In genomic region chr15:100032546-100032945, GRCm38 (mm10) we compare ENCODE assay signal across 25 mouse cellular contexts. TPM values are rescaled to one million over a fixed set of nuclear protein-coding genes. Genes with fewer than 3 reads are reported as not detected.
DNase-seq lines count a peak whose midpoint lies in the region; ATAC-seq lines count a peak whose summit lies in the region.
"Had no signal": no experiment of that assay in that cellular context is flagged by ENCODE, and none has a peak within 500 bp of the region (broad histone marks: within the 10 kb centered on the region; RNA-seq: fewer than 3 reads in every experiment).

No protein-coding gene starts in this region.

- H3K27ac ChIP-seq in lung, embryonic 16.5 days (ENCODE audit: low read length): peak overlapping the region; percentile 59; the same call in 1 of the 2 replicates
- H3K27ac ChIP-seq: embryonic facial prominence, embryonic 12.5 days; heart, embryonic 10.5 days; hindbrain, postnatal 0 days; liver, embryonic 15.5 days; neural tube, embryonic 12.5 days had no signal

- peak; percentile 14 for DNase-seq in kidney, postnatal 10 days
- no peak for DNase-seq in kidney, postnatal 25 days
- peak; percentile 66 for DNase-seq in NIH3T3 (ENCODE audit: low read depth)
- DNase-seq in lung, postnatal 4 days: peak; percentile 56 to 58
- no peak for DNase-seq in urinary bladder, postnatal 25 days (ENCODE audit: low spot score)
- no peak for DNase-seq in thymus, postnatal 10 days (ENCODE audit: low spot score in 2 of 2)
- DNase-seq: adrenal gland, postnatal 14 days; B cell, adult 2 months; cerebellum, adult 9-11 months; kidney, adult 9 months; kidney, postnatal 36 days; liver; midbrain, embryonic 14.5 days; right cerebral cortex, postnatal 14 days; thymus, postnatal 14 days had no signal

- H3K4me1 ChIP-seq in lung, embryonic 16.5 days (replicated peaks; ENCODE audit: control insufficient read depth, insufficient read depth, low read length): 0 out of 2 replicates have a peak, but pooled peaks cover 5% of the 10 kb centered on the region
- H3K4me1 ChIP-seq: embryonic facial prominence, embryonic 12.5 days; heart, embryonic 10.5 days; liver, embryonic 15.5 days; neural tube, embryonic 12.5 days had no signal

- WGBS in lung, embryonic 16.5 days: 72% methylated on average over 3 of the region's 3 CpGs

- no peak overlapping the region for H3K4me2 ChIP-seq in lung, embryonic 16.5 days (ENCODE audit: low read depth, low read length)
- H3K4me2 ChIP-seq: embryonic facial prominence, embryonic 12.5 days; liver, embryonic 15.5 days; neural tube, embryonic 12.5 days had no signal

- no peaks in the 10 kb centered on the region for H3K9me3 ChIP-seq in lung, embryonic 16.5 days (ENCODE audit: control insufficient read depth, low read length)
- H3K9me3 ChIP-seq: embryonic facial prominence, embryonic 12.5 days; G1E; heart, embryonic 10.5 days; liver, embryonic 15.5 days; megakaryocyte, embryonic 14.5 days; neural tube, embryonic 12.5 days had no signal

- ATAC-seq in lung, embryonic 16.5 days (ENCODE audit: low read depth): peak; percentile 67
- ATAC-seq: activated CD4-positive, CD25-positive, alpha-beta regulatory T cell, adult 4 months; hindbrain, postnatal 0 days; intestine, embryonic 16.5 days had no signal

- H3K9ac ChIP-seq in lung, embryonic 16.5 days (ENCODE audit: low read length): no peak overlapping the region
- H3K9ac ChIP-seq: embryonic facial prominence, embryonic 12.5 days; liver, embryonic 15.5 days; neural tube, embryonic 12.5 days had no signal

- H3K36me3 ChIP-seq in lung, embryonic 16.5 days (ENCODE audit: control insufficient read depth, insufficient read depth, low read length): no peaks in the 10 kb centered on the region
- H3K36me3 ChIP-seq: embryonic facial prominence, embryonic 12.5 days; G1E; heart, embryonic 10.5 days; liver, embryonic 15.5 days; neural tube, embryonic 12.5 days had no signal

- H3K27me3 ChIP-seq in lung, embryonic 16.5 days (ENCODE audit: control insufficient read depth, insufficient read depth, low read depth, low read length): no peaks in the 10 kb centered on the region
- H3K27me3 ChIP-seq: neural tube, embryonic 12.5 days had no signal

- H3K4me3 ChIP-seq in lung, embryonic 16.5 days (ENCODE audit: low read length): no peak overlapping the region
- H3K4me3 ChIP-seq: embryonic facial prominence, embryonic 12.5 days; heart, embryonic 10.5 days; liver, embryonic 15.5 days; megakaryocyte, embryonic 14.5 days; neural tube, embryonic 12.5 days had no signal

RNA-seq across cellular contexts. Expression of gene Dip2b, which starts 5.9 kb away (rescaled TPM):
- 9.6 and 10.4 TPM in 2 replicates for polyA plus RNA-seq in lung, embryonic 16.5 days (2015; fragmentation: Nextera tagmentation; extraction: Ambion mirVana)

Comparison
In these comparisons a context has a peak if more than half of its experiments do, and no peak if none do; other contexts are left out.
1. DNase-seq: peak in kidney, postnatal 10 days (single experiment), NIH3T3 (single experiment) and lung, postnatal 4 days (2 of 2); none in kidney, postnatal 25 days (0 of 2), urinary bladder, postnatal 25 days (single experiment) and thymus, postnatal 10 days (0 of 2).